ENCODE assay signal across 21 mouse cellular contexts in genomic region chr5:135139881-135140280, GRCm38 (mm10). TPM values are rescaled to one million over a fixed set of nuclear protein-coding genes. Genes with fewer than 3 reads are reported as not detected.
DNase-seq lines count a peak whose midpoint lies in the region; ATAC-seq and TF ChIP-seq lines count a peak whose summit lies in the region.
"Had no signal": no experiment of that assay in that cellular context is flagged by ENCODE, and none has a peak within 500 bp of the region (broad histone marks: within the 10 kb centered on the region; RNA-seq: fewer than 3 reads in every experiment).

No protein-coding gene starts in this region.

- no peaks in the 10 kb centered on the region for H3K4me1 ChIP-seq in heart, adult 2 months (ENCODE audit: control insufficient read depth, insufficient read depth, low read length)
- H3K4me1 ChIP-seq in liver, adult 2 months (ENCODE audit: control insufficient read depth, insufficient read depth, low read length) = no peaks in the 10 kb centered on the region
- H3K4me1 ChIP-seq in liver, embryonic 11.5 days (replicated peaks; ENCODE audit: control insufficient read depth, insufficient read depth, low read length) = 0 out of 2 replicates have a peak, but pooled peaks cover 4% of the 10 kb centered on the region

- no peak for ATAC-seq in liver, embryonic 11.5 days (replicated peaks; ENCODE audit: low FRiP score)
- ATAC-seq: activated CD4-positive, CD25-positive, alpha-beta regulatory T cell, adult 4 months; CD4-positive, CD25-positive, alpha-beta regulatory T cell, adult 4 months; Patski had no signal

- peak; percentile 66 for DNase-seq in heart, adult 11 months
- DNase-seq in heart, adult 2 months = no peak
- peak; percentile 52 for DNase-seq in liver, adult 2 months (ENCODE audit: extremely low read depth, low read depth, low spot score)
- DNase-seq in liver, embryonic 11.5 days (ENCODE audit: low spot score) = no peak
- DNase-seq: adrenal gland, adult 2 months; adrenal gland, adult 8-10 months; adrenal gland, postnatal 10 days; adrenal gland, postnatal 14 days; adrenal gland, postnatal 25 days; adrenal gland, postnatal 36 days; B cell, adult 2 months; cerebellum, adult 11 months; cerebellum, adult 11-12 months; cerebellum, adult 18-20 months had no signal

- no peak for TF ChIP-seq CTCF in heart, adult 2 months (IDR thresholded peaks at IDR 0.05)
- TF ChIP-seq CTCF in liver, adult 2 months (IDR thresholded peaks at IDR 0.05; ENCODE audit: low read depth, low read length) = no peak

- H3K9me3 ChIP-seq in liver, embryonic 11.5 days (ENCODE audit: control insufficient read depth, low read length) = no peaks in the 10 kb centered on the region

- H3K4me3 ChIP-seq in heart, adult 2 months = no peak overlapping the region
- no peak overlapping the region for H3K4me3 ChIP-seq in liver, adult 2 months (ENCODE audit: insufficient read depth, low read depth, low read length)
- no peak overlapping the region for H3K4me3 ChIP-seq in liver, embryonic 11.5 days (ENCODE audit: low read depth, low read length)

- H3K27ac ChIP-seq in heart, adult 2 months = no peak overlapping the region
- no peak overlapping the region for H3K27ac ChIP-seq in liver, adult 2 months (replicated peaks; ENCODE audit: insufficient read depth, low read depth, low read length)
- no peak overlapping the region for H3K27ac ChIP-seq in liver, embryonic 11.5 days (ENCODE audit: low read depth, low read length)

- intact Hi-C loops in heart, adult 2 months (cut with DNase I) = no loop called here

- H3K36me3 ChIP-seq in heart, adult 2 months (ENCODE audit: control insufficient read depth, insufficient read depth, low read length) = no peaks in the 10 kb centered on the region
- H3K36me3 ChIP-seq in liver, adult 2 months (ENCODE audit: control insufficient read depth, insufficient read depth, low read length) = peaks cover 19% of the 10 kb centered on the region
- no peaks in the 10 kb centered on the region for H3K36me3 ChIP-seq in liver, embryonic 11.5 days (ENCODE audit: control insufficient read depth, insufficient read depth, low read length)
- H3K36me3 ChIP-seq: G1E had no signal

- no peaks in the 10 kb centered on the region for H3K79me2 ChIP-seq in heart, adult 2 months (replicated peaks; ENCODE audit: control insufficient read depth, insufficient read depth, low read length)
- H3K79me2 ChIP-seq in liver, adult 2 months (ENCODE audit: control insufficient read depth, insufficient read depth, low read length) = no peaks in the 10 kb centered on the region

- WGBS in heart, adult 2 months = 58% methylated on average over 2 of the region's 2 CpGs
- WGBS in liver, adult 2 months = 55% methylated on average over 2 of the region's 2 CpGs
- 65% methylated on average over 2 of the region's 2 CpGs for WGBS in liver, embryonic 11.5 days

- no peak overlapping the region for H3K9ac ChIP-seq in heart, adult 2 months (ENCODE audit: low read depth, low read length)
- H3K9ac ChIP-seq in liver, adult 2 months (ENCODE audit: low read depth, low read length) = no peak overlapping the region
- H3K9ac ChIP-seq in liver, embryonic 11.5 days (ENCODE audit: low read depth, low read length) = no peak overlapping the region

- TF ChIP-seq POLR2A in heart, adult 2 months (IDR thresholded peaks at IDR 0.05; ENCODE audit: insufficient read depth, low read depth, low read length) = no peak
- TF ChIP-seq POLR2A in liver, adult 2 months (IDR thresholded peaks at IDR 0.05; ENCODE audit: extremely low read depth, insufficient read depth, low read length) = no peak

- no peak for TF ChIP-seq EP300 in heart, adult 2 months (IDR thresholded peaks at IDR 0.05; ENCODE audit: insufficient read depth, low read depth, low read length)

- no peak overlapping the region for H3K4me2 ChIP-seq in liver, embryonic 11.5 days

- H3K27me3 ChIP-seq in heart, adult 2 months (ENCODE audit: control insufficient read depth, insufficient read depth, low read length) = no peaks in the 10 kb centered on the region
- no peaks in the 10 kb centered on the region for H3K27me3 ChIP-seq in liver, adult 2 months (ENCODE audit: control insufficient read depth, insufficient read depth, low read length)
- no peaks in the 10 kb centered on the region for H3K27me3 ChIP-seq in liver, embryonic 11.5 days (replicated peaks; ENCODE audit: control insufficient read depth, insufficient read depth, low read length)

RNA-seq across cellular contexts. Expression of gene Tbl2, which starts 9.6 kb away (rescaled TPM):
- total RNA-seq in heart, adult 2 months (2021) = 10 to 100 TPM in 1 of 2 experiments, 1 to 10 TPM in 1; 9.9 to 10.6 TPM
- polyA plus RNA-seq in heart, adult 2 months (2012; rRNA removed) = 5.8 and 8.8 TPM in 2 replicates
- total RNA-seq in liver, adult 2 months (2014; rRNA removed) = 5.8 and 8.0 TPM in 2 replicates
- polyA plus RNA-seq in liver, adult 2 months (2012; rRNA removed) = 9.6 and 10.1 TPM in 2 replicates
- polyA plus RNA-seq in liver, embryonic 11.5 days (2014; fragmentation: Nextera tagmentation; extraction: Ambion mirVana) = 24.6 and 29.2 TPM in 2 replicates

RNA-seq across cellular contexts. Expression of gene Bcl7b, which starts 28.2 kb away (rescaled TPM):
- 10 to 100 TPM; 40.3 to 44.1 TPM for total RNA-seq in heart, adult 2 months (2021)
- polyA plus RNA-seq in heart, adult 2 months (2012; rRNA removed) = 37.5 and 37.6 TPM in 2 replicates
- 10.5 and 11.9 TPM in 2 replicates for total RNA-seq in liver, adult 2 months (2014; rRNA removed)
- polyA plus RNA-seq in liver, adult 2 months (2012; rRNA removed) = 17.6 and 20.2 TPM in 2 replicates
- polyA plus RNA-seq in liver, embryonic 11.5 days (2014; fragmentation: Nextera tagmentation; extraction: Ambion mirVana) = 52.5 and 52.9 TPM in 2 replicates

RNA-seq across cellular contexts. Expression of gene Baz1b, which starts 47.2 kb away (rescaled TPM):
- 10 to 100 TPM; 42.3 to 46.1 TPM for total RNA-seq in heart, adult 2 months (2021)
- 13.9 and 20.8 TPM in 2 replicates for polyA plus RNA-seq in heart, adult 2 months (2012; rRNA removed)
- 26.9 and 27.5 TPM in 2 replicates for total RNA-seq in liver, adult 2 months (2014; rRNA removed)
- polyA plus RNA-seq in liver, adult 2 months (2012; rRNA removed) = 8.8 and 11.9 TPM in 2 replicates
- 47.2 and 50.8 TPM in 2 replicates for polyA plus RNA-seq in liver, embryonic 11.5 days (2014; fragmentation: Nextera tagmentation; extraction: Ambion mirVana)

RNA-seq across cellular contexts. Expression of gene Mlxipl, which starts 50.2 kb away (rescaled TPM):
- 10 to 100 TPM; 24.2 to 25.9 TPM for total RNA-seq in heart, adult 2 months (2021)
- polyA plus RNA-seq in heart, adult 2 months (2012; rRNA removed) = 47.1 and 49.0 TPM in 2 replicates
- 198 and 237 TPM in 2 replicates for total RNA-seq in liver, adult 2 months (2014; rRNA removed)
- 444 and 617 TPM in 2 replicates for polyA plus RNA-seq in liver, adult 2 months (2012; rRNA removed)
- polyA plus RNA-seq in liver, embryonic 11.5 days (2014; fragmentation: Nextera tagmentation; extraction: Ambion mirVana) = 18.5 and 18.7 TPM in 2 replicates
- total RNA-seq: CH12.LX, MEL had no signal
- polyA plus RNA-seq: activated CD4-positive, CD25-positive, alpha-beta regulatory T cell, adult 4 months; C2C12; G1E had no signal

Comparison
In these comparisons a context has a peak if more than half of its experiments do, and no peak if none do; other contexts are left out.
1. DNase-seq: peak in heart, adult 11 months (single experiment) and liver, adult 2 months (single experiment); none in heart, adult 2 months (0 of 2) and liver, embryonic 11.5 days (single experiment).